Mouse (Mus musculus) intestine, embryonic 14.5 days (tissue): ENCODE measurements around the gene Gm11239. TPM values are rescaled to one million over a fixed set of nuclear protein-coding genes. Genes with fewer than 3 reads are reported as not detected.
"Not testable (repeated sequence)": the region's sequence is repeated elsewhere in the genome, so short reads cannot be mapped to it uniquely, and the experiment has no call there.

Experiments
- ATAC-seq: fragments of 200-750 bp; cut with Nextera tagmentation; replicated peaks from 2 replicates; pipeline ENCODE4 v1.8.0; 2017; ENCODE audit warnings: low read depth, moderate number of reproducible peaks, moderate TSS enrichment, moderate library complexity; ENCODE audit not compliant: low FRiP score, low TSS enrichment
- DNase-seq: peaks from one replicate; pipeline ENCODE4 v3.0.0-alpha.2; 2018; ENCODE audit warnings: low spot score
- H3K27ac ChIP-seq: fragments of 300-500 bp; sonication (generic); 2 replicates; pipeline ENCODE4 v1.5.1; 2014; ENCODE audit warnings: low read depth, mild to moderate bottlenecking, control low read depth
- H3K27me3 ChIP-seq: fragments of 300-500 bp; sonication (generic); replicated peaks from 2 replicates; pipeline ENCODE4 v1.6.1; 2014; ENCODE audit warnings: low read length, control low read depth; ENCODE audit not compliant: control insufficient read depth, insufficient read depth
- H3K36me3 ChIP-seq: fragments of 300-500 bp; sonication (generic); 2 replicates; pipeline ENCODE4 v1.6.1; 2014; ENCODE audit warnings: low read length, control low read depth; ENCODE audit not compliant: control insufficient read depth, insufficient read depth
- H3K4me1 ChIP-seq: fragments of 300-500 bp; sonication (generic); replicated peaks from 2 replicates; pipeline ENCODE4 v1.6.1; 2014; ENCODE audit warnings: low read length, control low read depth, mixed read lengths; ENCODE audit not compliant: control insufficient read depth, insufficient read depth
- H3K4me2 ChIP-seq: fragments of 300-500 bp; sonication (generic); 2 replicates; pipeline ENCODE4 v1.6.1; 2014; ENCODE audit warnings: low read length
- H3K4me3 ChIP-seq: fragments of 300-500 bp; sonication (generic); 2 replicates; pipeline ENCODE4 v1.5.1; 2014; ENCODE audit warnings: low read depth, low read length, control low read depth, mixed read lengths
- H3K9ac ChIP-seq: fragments of 300-500 bp; sonication (generic); 2 replicates; pipeline ENCODE4 v1.6.1; 2014; ENCODE audit warnings: mild to moderate bottlenecking, low read length
- H3K9me3 ChIP-seq: fragments of 300-500 bp; sonication (generic); 2 replicates; pipeline ENCODE4 v1.6.1; 2016; ENCODE audit warnings: low read length, control low read depth; ENCODE audit not compliant: control insufficient read depth
- WGBS: fragments of 180-500 bp; shearing (Covaris S2); extraction: QIAGEN DNeasy Blood & Tissue Kit; methylation state at CpG from one replicate; pipeline ENCODE4 v1.1.7; 2014; 5-methylcytosine and 5-hydroxymethylcytosine counted together
- polyA plus RNA-seq: library from polyadenylated mRNA; unstranded; fragments of >200 nt; fragmentation: Nextera tagmentation; extraction: Ambion mirVana; gene quantifications from 2 replicates; pipeline ENCODE4 v1.2.1, GENCODE M21; 2014

The Gm11239 gene
- not detected in 2 replicates for polyA plus RNA-seq

DNA sequence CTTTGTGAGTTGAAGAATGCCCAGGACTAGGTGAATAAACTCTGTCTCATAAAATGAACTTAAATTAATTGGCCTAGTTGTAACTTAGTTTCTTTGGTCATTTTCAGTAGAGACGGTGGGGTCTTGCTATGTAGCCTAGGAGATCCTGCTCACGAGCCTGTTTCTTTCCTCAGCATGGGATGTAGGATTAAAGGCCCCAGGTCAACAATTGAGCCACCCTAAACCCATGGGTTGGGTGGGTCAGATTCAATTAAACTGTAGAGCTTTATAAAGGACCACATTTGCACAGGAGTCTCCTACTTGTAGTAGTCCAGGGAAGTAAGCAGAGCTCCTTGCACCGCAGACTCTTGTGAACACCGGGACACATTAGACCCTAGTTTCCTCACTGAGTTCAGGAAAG is at the start of gene Gm11239:
Gene Gm11239, plus strand, starts transcription at position 301 of the 400 bp plus-strand sequence.
- ATAC-seq, H3K4me2 ChIP-seq, H3K36me3 ChIP-seq, H3K9me3 ChIP-seq, H3K27ac ChIP-seq, H3K27me3 ChIP-seq, DNase-seq, H3K9ac ChIP-seq, H3K4me1 ChIP-seq, H3K4me3 ChIP-seq: not testable (repeated sequence)
- WGBS: no CpG with 5 or more reads among the region's 4 CpGs

- not testable (repeated sequence) for H3K4me1 ChIP-seq, H3K4me2 ChIP-seq, H3K27me3 ChIP-seq, H3K9ac ChIP-seq, DNase-seq, H3K4me3 ChIP-seq, ATAC-seq, H3K27ac ChIP-seq, H3K36me3 ChIP-seq, H3K9me3 ChIP-seq
- WGBS: no CpG with 5 or more reads among the region's 3 CpGs
Measured at GRCm38 (mm10) chr4:73622684-73623083, 45.5 kb upstream of the Gm11239 start, which contains the start of gene Gm11237. TSS of gene Gm11237 (plus strand) at chr4:73622984.

DNA sequence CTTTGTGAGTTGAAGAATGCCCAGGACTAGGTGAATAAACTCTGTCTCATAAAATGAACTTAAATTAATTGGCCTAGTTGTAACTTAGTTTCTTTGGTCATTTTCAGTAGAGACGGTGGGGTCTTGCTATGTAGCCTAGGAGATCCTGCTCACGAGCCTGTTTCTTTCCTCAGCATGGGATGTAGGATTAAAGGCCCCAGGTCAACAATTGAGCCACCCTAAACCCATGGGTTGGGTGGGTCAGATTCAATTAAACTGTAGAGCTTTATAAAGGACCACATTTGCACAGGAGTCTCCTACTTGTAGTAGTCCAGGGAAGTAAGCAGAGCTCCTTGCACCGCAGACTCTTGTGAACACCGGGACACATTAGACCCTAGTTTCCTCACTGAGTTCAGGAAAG is 30.3 kb upstream of the Gm11239 start, which contains the start of gene Gm11236:
Gene Gm11236, plus strand, starts transcription at position 301 of the 400 bp plus-strand sequence.
- H3K27me3 ChIP-seq, DNase-seq, H3K4me3 ChIP-seq, H3K9ac ChIP-seq, H3K4me2 ChIP-seq, ATAC-seq, H3K36me3 ChIP-seq, H3K27ac ChIP-seq, H3K9me3 ChIP-seq, H3K4me1 ChIP-seq: not testable (repeated sequence)
- no CpG with 5 or more reads among the region's 4 CpGs for WGBS

DNA sequence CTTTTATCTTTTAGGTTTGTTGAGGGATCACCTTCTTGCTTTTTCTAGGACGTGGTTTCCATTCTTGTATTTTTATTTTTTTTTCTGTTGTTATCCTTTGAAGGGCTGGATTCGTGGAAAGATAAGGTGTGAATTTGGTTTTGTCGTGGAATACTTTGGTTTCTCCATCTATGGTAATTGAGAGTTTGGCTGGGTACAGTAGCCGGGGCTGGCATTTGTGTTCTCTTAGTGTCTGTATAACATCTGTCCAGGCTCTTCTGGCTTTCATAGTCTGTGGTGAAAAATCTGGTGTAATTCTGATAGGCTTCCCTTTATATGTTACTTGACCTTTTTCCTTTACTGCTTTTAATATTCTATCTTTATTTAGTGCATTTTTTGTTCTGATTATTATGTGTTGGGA is 6.3 kb upstream of the Gm11239 start:
- 89% methylated on average over 4 of the region's 4 CpGs for WGBS
- not testable (repeated sequence) for DNase-seq, H3K9me3 ChIP-seq

GRCm38 (mm10) chr4:73683216-73683615 is 15.1 kb downstream of the Gm11239 start, which contains the start of gene Gm428:
TSS of gene Gm428 (plus strand) at chr4:73683516.
- WGBS: no CpG with 5 or more reads among the region's 4 CpGs
- H3K36me3 ChIP-seq, H3K4me2 ChIP-seq, H3K4me3 ChIP-seq, H3K9me3 ChIP-seq, H3K27me3 ChIP-seq, H3K4me1 ChIP-seq, DNase-seq, H3K9ac ChIP-seq, H3K27ac ChIP-seq, ATAC-seq: not testable (repeated sequence)

More for the DNA sequence above, 6.3 kb upstream of the Gm11239 start:
- not testable (repeated sequence) for H3K4me3 ChIP-seq, H3K4me2 ChIP-seq, H3K4me1 ChIP-seq, H3K27me3 ChIP-seq, H3K36me3 ChIP-seq, ATAC-seq, H3K9ac ChIP-seq, H3K27ac ChIP-seq

- H3K9me3 ChIP-seq: no peaks in the 10 kb centered on the region
- H3K4me2 ChIP-seq: no peak overlapping the region
- WGBS: 74% methylated on average over 1 of the region's 1 CpGs
- DNase-seq (no peak), ATAC-seq (no peak)
- no peaks in the 10 kb centered on the region for H3K27me3 ChIP-seq
- no peaks in the 10 kb centered on the region for H3K4me1 ChIP-seq
- no peak overlapping the region for H3K9ac ChIP-seq
- no peak overlapping the region for H3K4me3 ChIP-seq
- no peak overlapping the region for H3K27ac ChIP-seq
- no peaks in the 10 kb centered on the region for H3K36me3 ChIP-seq
Measured at GRCm38 (mm10) chr4:73718761-73719160, 50.6 kb downstream of the Gm11239 start.

- H3K27me3 ChIP-seq: no peaks in the 10 kb centered on the region
- H3K9me3 ChIP-seq: no peaks in the 10 kb centered on the region
- no peak overlapping the region for H3K27ac ChIP-seq
- no peaks in the 10 kb centered on the region for H3K4me1 ChIP-seq
- DNase-seq (no peak), ATAC-seq (0 out of 2 replicates have a peak, but pooled peaks have one; percentile 23)
- H3K4me2 ChIP-seq: no peak overlapping the region
- no peak overlapping the region for H3K9ac ChIP-seq
- no peaks in the 10 kb centered on the region for H3K36me3 ChIP-seq
- H3K4me3 ChIP-seq: no peak overlapping the region
Measured at GRCm38 (mm10) chr4:73719819-73720218, 51.7 kb downstream of the Gm11239 start.

Other genes starting within 250 kb of the Gm11239 start
- gene Gm11238, start 60.5 kb upstream of the Gm11239 start, polyA plus RNA-seq: not detected in 2 replicates
- not detected in 2 replicates for gene Gm11237, start 45.4 kb upstream of the Gm11239 start, polyA plus RNA-seq
- not detected in 2 replicates for gene Gm11236, start 30.2 kb upstream of the Gm11239 start, polyA plus RNA-seq
- gene Gm428, start 15.2 kb downstream of the Gm11239 start, polyA plus RNA-seq: not detected in 2 replicates
- 6.6 and 7.7 TPM in 2 replicates for gene Rasef, start 122.6 kb downstream of the Gm11239 start, polyA plus RNA-seq
- gene Gm11758, start 207.9 kb downstream of the Gm11239 start, polyA plus RNA-seq: not detected in 2 replicates
- not detected in 2 replicates for gene Gm11757, start 222.8 kb downstream of the Gm11239 start, polyA plus RNA-seq
- gene Gm13871, start 237.6 kb downstream of the Gm11239 start, polyA plus RNA-seq: not detected in 2 replicates